Mouse (Mus musculus): ENCODE results near the gene Ffar4. TPM values are rescaled to one million over a fixed set of nuclear protein-coding genes. Genes with fewer than 3 reads are reported as not detected.

Gene Ffar4
- total RNA-seq, 2 experiments from 2014 or later, result not detected

Other genes with a start within 250 kb of the Ffar4 start
- gene Myof, start 53.5 kb upstream of the Ffar4 start, total RNA-seq (2015; ENCODE audit: low replicate concordance), result 0.84 and 1.8 TPM in 2 replicates
- gene Myof, start 53.5 kb upstream of the Ffar4 start, total RNA-seq (2017; ENCODE audit: low replicate concordance), result 2.0 and 4.5 TPM in 2 replicates
- gene Cep55, start 42.1 kb upstream of the Ffar4 start, total RNA-seq (2015; ENCODE audit: low replicate concordance), result 1.7 and 9.7 TPM in 2 replicates
- gene Cep55, start 42.1 kb upstream of the Ffar4 start, total RNA-seq (2017; ENCODE audit: low replicate concordance), result 1.9 and 8.8 TPM in 2 replicates
- not detected in 2 replicates for gene Rbp4, start 28.2 kb downstream of the Ffar4 start, total RNA-seq (2015; ENCODE audit: low replicate concordance)
- gene Rbp4, start 28.2 kb downstream of the Ffar4 start, total RNA-seq (2017; ENCODE audit: low replicate concordance), result not detected in 2 replicates
- gene Pde6c, start 35.7 kb downstream of the Ffar4 start, total RNA-seq (2015; ENCODE audit: low replicate concordance), result not detected in 2 replicates
- not detected in 2 replicates for gene Pde6c, start 35.7 kb downstream of the Ffar4 start, total RNA-seq (2017; ENCODE audit: low replicate concordance)
- 1.8 and 2.1 TPM in 2 replicates for gene Fra10ac1, start 127.1 kb downstream of the Ffar4 start, total RNA-seq (2015; ENCODE audit: low replicate concordance)
- gene Fra10ac1, start 127.1 kb downstream of the Ffar4 start, total RNA-seq (2017; ENCODE audit: low replicate concordance), result 6.1 and 9.5 TPM in 2 replicates
- not detected in 2 replicates for gene Lgi1, start 167.5 kb downstream of the Ffar4 start, total RNA-seq (2015; ENCODE audit: low replicate concordance)
- not detected in 2 replicates for gene Lgi1, start 167.5 kb downstream of the Ffar4 start, total RNA-seq (2017; ENCODE audit: low replicate concordance)